Mouse (Mus musculus): ENCODE results near the gene Mpo. TPM values are rescaled to one million over a fixed set of nuclear protein-coding genes. Genes with fewer than 3 reads are reported as not detected.

Mpo gene
- polyA plus RNA-seq, 1 experiment from 2014 or later, result 274 TPM

- Histone ChIP-seq H3K27ac (ENCODE audit: low read depth) (peak overlapping the region; percentile 99), H3K9me3 (ENCODE audit: low read length) (no peaks in the 10 kb centered on the region), H3K4me1 (ENCODE audit: insufficient read depth) (peaks cover 54% of the 10 kb centered on the region), H3K4me3 (ENCODE audit: low read depth, low read length) (peak overlapping the region; percentile 45), H3K4me2 (ENCODE audit: low read depth, low read length) (peak overlapping the region; percentile 77), H3K36me3 (replicated peaks; ENCODE audit: insufficient read depth, low read length) (peaks cover 18% of the 10 kb centered on the region), H3K27me3 (ENCODE audit: insufficient read depth, low read length) (no peaks in the 10 kb centered on the region), H3K9ac (replicated peaks) (peak overlapping the region; percentile 76)
- ATAC-seq (peak; percentile 52), DNase-seq (peak; percentile 82)
- TF ChIP-seq EP300 (IDR thresholded peaks at IDR 0.05; ENCODE audit: low read depth), result no peak
- peak; percentile 40 for TF ChIP-seq CTCF (IDR thresholded peaks at IDR 0.05; ENCODE audit: low read depth)
- 21% methylated on average over 19 of the region's 19 CpGs for WGBS (ENCODE audit: insufficient replicate concordance)
Measured at GRCm38 (mm10) chr11:87748132-87749119, 45.0 kb upstream of the Mpo start.

- Histone ChIP-seq H3K27ac (ENCODE audit: low read depth) (peak overlapping the region; percentile 99), H3K27me3 (ENCODE audit: insufficient read depth, low read length) (no peaks in the 10 kb centered on the region), H3K9me3 (ENCODE audit: low read length) (no peaks in the 10 kb centered on the region), H3K36me3 (replicated peaks; ENCODE audit: insufficient read depth, low read length) (peaks cover 9% of the 10 kb centered on the region), H3K4me2 (ENCODE audit: low read depth, low read length) (peak overlapping the region; percentile 77), H3K4me1 (ENCODE audit: insufficient read depth) (peaks cover 64% of the 10 kb centered on the region), H3K4me3 (ENCODE audit: low read depth, low read length) (peak overlapping the region; percentile 45), H3K9ac (replicated peaks) (peak overlapping the region; percentile 76)
- TF ChIP-seq EP300 (IDR thresholded peaks at IDR 0.05; ENCODE audit: low read depth) (peak; percentile 85), CTCF (IDR thresholded peaks at IDR 0.05; ENCODE audit: low read depth) (no peak)
- peak; percentile 90 for DNase-seq
- WGBS (ENCODE audit: insufficient replicate concordance), result 18% methylated on average over 18 of the region's 18 CpGs
- peak; percentile 83 for ATAC-seq
Measured at GRCm38 (mm10) chr11:87749192-87750042, 44.0 kb upstream of the Mpo start.

GRCm38 (mm10) chr11:87750043-87750421, 43.3 kb upstream of the Mpo start:
- Histone ChIP-seq H3K27me3 (ENCODE audit: insufficient read depth, low read length) (no peaks in the 10 kb centered on the region), H3K9ac (replicated peaks) (peak overlapping the region; percentile 76), H3K36me3 (replicated peaks; ENCODE audit: insufficient read depth, low read length) (peaks cover 3% of the 10 kb centered on the region), H3K4me1 (ENCODE audit: insufficient read depth) (peaks cover 64% of the 10 kb centered on the region), H3K4me3 (ENCODE audit: low read depth, low read length) (peak overlapping the region; percentile 45), H3K27ac (ENCODE audit: low read depth) (peak overlapping the region; percentile 99), H3K9me3 (ENCODE audit: low read length) (no peaks in the 10 kb centered on the region), H3K4me2 (ENCODE audit: low read depth, low read length) (peak overlapping the region; percentile 77)
- peak; percentile 73 for ATAC-seq
- TF ChIP-seq CTCF (IDR thresholded peaks at IDR 0.05; ENCODE audit: low read depth) (no peak), EP300 (IDR thresholded peaks at IDR 0.05; ENCODE audit: low read depth) (peak; percentile 78)
- 26% methylated on average over 11 of the region's 11 CpGs for WGBS (ENCODE audit: insufficient replicate concordance)
- DNase-seq, result peak; percentile 64

- Histone ChIP-seq H3K36me3 (replicated peaks; ENCODE audit: insufficient read depth, low read length) (no peaks in the 10 kb centered on the region), H3K27ac (ENCODE audit: low read depth) (peak overlapping the region; percentile 99), H3K27me3 (ENCODE audit: insufficient read depth, low read length) (no peaks in the 10 kb centered on the region), H3K9ac (replicated peaks) (peak overlapping the region; percentile 76), H3K9me3 (ENCODE audit: low read length) (no peaks in the 10 kb centered on the region), H3K4me3 (ENCODE audit: low read depth, low read length) (peak overlapping the region; percentile 45), H3K4me1 (ENCODE audit: insufficient read depth) (peaks cover 65% of the 10 kb centered on the region), H3K4me2 (ENCODE audit: low read depth, low read length) (peak overlapping the region; percentile 77)
- 26% methylated on average over 3 of the region's 3 CpGs for WGBS (ENCODE audit: insufficient replicate concordance)
- DNase-seq, result no peak
- TF ChIP-seq EP300 (IDR thresholded peaks at IDR 0.05; ENCODE audit: low read depth), result no peak
- no peak for TF ChIP-seq CTCF (IDR thresholded peaks at IDR 0.05; ENCODE audit: low read depth)
- peak; percentile 9 for ATAC-seq
Measured at GRCm38 (mm10) chr11:87750521-87750920, 42.9 kb upstream of the Mpo start.

GRCm38 (mm10) chr11:87751031-87751430, 42.4 kb upstream of the Mpo start:
- Histone ChIP-seq H3K9me3 (ENCODE audit: low read length) (no peaks in the 10 kb centered on the region), H3K27me3 (ENCODE audit: insufficient read depth, low read length) (no peaks in the 10 kb centered on the region), H3K36me3 (replicated peaks; ENCODE audit: insufficient read depth, low read length) (no peaks in the 10 kb centered on the region), H3K27ac (ENCODE audit: low read depth) (peak overlapping the region; percentile 99), H3K9ac (replicated peaks) (peak overlapping the region; percentile 76), H3K4me3 (ENCODE audit: low read depth, low read length) (peak overlapping the region; percentile 45), H3K4me2 (ENCODE audit: low read depth, low read length) (peak overlapping the region; percentile 77), H3K4me1 (ENCODE audit: insufficient read depth) (peaks cover 65% of the 10 kb centered on the region)
- ATAC-seq (no peak), DNase-seq (peak; percentile 50)
- WGBS (ENCODE audit: insufficient replicate concordance), result 27% methylated on average over 8 of the region's 8 CpGs
- TF ChIP-seq CTCF (IDR thresholded peaks at IDR 0.05; ENCODE audit: low read depth) (no peak), EP300 (IDR thresholded peaks at IDR 0.05; ENCODE audit: low read depth) (no peak)
